Mouse (Mus musculus) stomach, embryonic 14.5 days (tissue): ENCODE measurements around the gene Emc9. TPM values are rescaled to one million over a fixed set of nuclear protein-coding genes. Genes with fewer than 3 reads are reported as not detected.

Experiments
- ATAC-seq: fragments of 200-750 bp; cut with Nextera tagmentation; 2 replicates; pipeline ENCODE4 v1.8.0; 2017; ENCODE audit warnings: low read depth, moderate TSS enrichment; ENCODE audit not compliant: insufficient number of reproducible peaks, insufficient read depth, low FRiP score
- H3K27ac ChIP-seq: fragments of 300-500 bp; sonication (generic); 2 replicates; pipeline ENCODE4 v1.5.1; 2014; ENCODE audit warnings: mild to moderate bottlenecking, low read length, moderate library complexity, mixed read lengths
- H3K27me3 ChIP-seq: fragments of 300-500 bp; sonication (generic); 2 replicates; pipeline ENCODE4 v1.6.1; 2014; ENCODE audit warnings: low read length, control low read depth, mixed read lengths; ENCODE audit not compliant: control insufficient read depth, insufficient read depth
- H3K36me3 ChIP-seq: fragments of 300-500 bp; sonication (generic); 2 replicates; pipeline ENCODE4 v1.6.1; 2014; ENCODE audit warnings: mild to moderate bottlenecking, control low read depth, low read length, moderate library complexity, mixed read lengths; ENCODE audit not compliant: control insufficient read depth, insufficient read depth
- H3K4me1 ChIP-seq: fragments of 300-500 bp; sonication (generic); 2 replicates; pipeline ENCODE4 v1.6.1; 2014; ENCODE audit warnings: low read length, control low read depth, mixed read lengths; ENCODE audit not compliant: control insufficient read depth, insufficient read depth
- H3K4me2 ChIP-seq: fragments of 300-500 bp; sonication (generic); replicated peaks from 2 replicates; pipeline ENCODE4 v1.6.1; 2014; ENCODE audit warnings: low read depth, low read length, control low read depth
- H3K4me3 ChIP-seq: fragments of 300-500 bp; sonication (generic); 2 replicates; pipeline ENCODE4 v1.5.1; 2014; ENCODE audit warnings: low read depth, low read length, control low read depth
- H3K9ac ChIP-seq: fragments of 300-500 bp; sonication (generic); replicated peaks from 2 replicates; pipeline ENCODE4 v1.6.1; 2014; ENCODE audit warnings: low read depth, mild to moderate bottlenecking, control low read depth, low read length, moderate library complexity, mixed read lengths
- H3K9me3 ChIP-seq: fragments of 300-500 bp; sonication (generic); 2 replicates; pipeline ENCODE4 v1.6.1; 2016; ENCODE audit warnings: low read depth, low read length, control low read depth; ENCODE audit not compliant: control insufficient read depth
- WGBS: fragments of 180-500 bp; shearing (Covaris S2); extraction: QIAGEN DNeasy Blood & Tissue Kit; methylation state at CpG from one replicate; pipeline ENCODE4 v1.1.7; 2014; 5-methylcytosine and 5-hydroxymethylcytosine counted together
- polyA plus RNA-seq: library from polyadenylated mRNA; unstranded; fragments of >200 nt; fragmentation: Nextera tagmentation; extraction: Ambion mirVana; gene quantifications from 2 replicates; pipeline ENCODE4 v1.2.1, GENCODE M21; 2014

Emc9 gene
- polyA plus RNA-seq, 1 experiment from 2014 or later: 7.1 TPM

- H3K4me1 ChIP-seq: no peaks in the 10 kb centered on the region
- no peak overlapping the region for H3K4me2 ChIP-seq
- no peak overlapping the region for H3K9ac ChIP-seq
- WGBS: 79% methylated on average over 7 of the region's 7 CpGs
- H3K27me3 ChIP-seq: no peaks in the 10 kb centered on the region
- no peak overlapping the region for H3K4me3 ChIP-seq
- no peaks in the 10 kb centered on the region for H3K36me3 ChIP-seq
- no peaks in the 10 kb centered on the region for H3K9me3 ChIP-seq
- ATAC-seq: no peak
- no peak overlapping the region for H3K27ac ChIP-seq
Measured at GRCm38 (mm10) chr14:55614565-55615178, 29.6 kb upstream of the Emc9 start.

DNA sequence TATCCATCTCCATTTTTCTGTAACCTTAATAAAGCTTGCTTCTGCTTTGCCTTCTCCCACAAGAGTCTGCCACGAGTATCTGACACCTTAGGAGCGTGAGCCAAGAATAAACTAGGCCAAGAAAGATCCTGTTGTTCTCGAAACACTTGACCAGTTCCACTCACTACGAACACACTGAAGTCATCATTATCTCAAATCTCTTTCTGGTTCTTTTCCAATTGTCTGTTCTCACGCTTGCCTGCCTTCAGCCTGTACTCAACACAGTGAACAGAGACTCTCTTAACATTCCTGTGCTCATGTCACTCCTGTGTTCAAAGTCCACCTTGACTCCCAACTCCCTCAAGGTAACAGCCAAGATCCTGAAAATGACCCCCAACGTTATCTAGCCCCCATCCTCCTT, 28.2 kb upstream of the Emc9 start:
- H3K4me2 ChIP-seq: no peak overlapping the region
- no peak overlapping the region for H3K4me3 ChIP-seq
- H3K9me3 ChIP-seq: no peaks in the 10 kb centered on the region
- H3K9ac ChIP-seq: no peak overlapping the region
- H3K4me1 ChIP-seq: no peaks in the 10 kb centered on the region
- no peak overlapping the region for H3K27ac ChIP-seq
- ATAC-seq: no peak
- H3K36me3 ChIP-seq: peaks cover 1% of the 10 kb centered on the region; the same call in 1 of the 2 replicates
- 68% methylated on average over 6 of the region's 6 CpGs for WGBS
- H3K27me3 ChIP-seq: no peaks in the 10 kb centered on the region

GRCm38 (mm10) chr14:55608339-55608738, 23.2 kb upstream of the Emc9 start:
- Histone ChIP-seq H3K9ac (no peak overlapping the region), H3K36me3 (peaks cover 23% of the 10 kb centered on the region), H3K27me3 (no peaks in the 10 kb centered on the region), H3K4me3 (no peak overlapping the region), H3K27ac (no peak overlapping the region), H3K9me3 (no peaks in the 10 kb centered on the region), H3K4me1 (peaks cover 8% of the 10 kb centered on the region; the same call in 1 of the 2 replicates), H3K4me2 (no peak overlapping the region)
- WGBS: 94% methylated on average over 6 of the region's 6 CpGs
- no peak for ATAC-seq

- no peaks in the 10 kb centered on the region for H3K9me3 ChIP-seq
- no peak for ATAC-seq
- H3K9ac ChIP-seq: no peak overlapping the region
- peaks cover 44% of the 10 kb centered on the region for H3K36me3 ChIP-seq
- H3K4me1 ChIP-seq: peaks cover 10% of the 10 kb centered on the region; the same call in 1 of the 2 replicates
- no peaks in the 10 kb centered on the region for H3K27me3 ChIP-seq
- no peak overlapping the region for H3K4me3 ChIP-seq
- no peak overlapping the region for H3K27ac ChIP-seq
- WGBS: 91% methylated on average over 16 of the region's 16 CpGs
- H3K4me2 ChIP-seq: no peak overlapping the region
Measured at GRCm38 (mm10) chr14:55605743-55606459, 20.8 kb upstream of the Emc9 start.

DNA sequence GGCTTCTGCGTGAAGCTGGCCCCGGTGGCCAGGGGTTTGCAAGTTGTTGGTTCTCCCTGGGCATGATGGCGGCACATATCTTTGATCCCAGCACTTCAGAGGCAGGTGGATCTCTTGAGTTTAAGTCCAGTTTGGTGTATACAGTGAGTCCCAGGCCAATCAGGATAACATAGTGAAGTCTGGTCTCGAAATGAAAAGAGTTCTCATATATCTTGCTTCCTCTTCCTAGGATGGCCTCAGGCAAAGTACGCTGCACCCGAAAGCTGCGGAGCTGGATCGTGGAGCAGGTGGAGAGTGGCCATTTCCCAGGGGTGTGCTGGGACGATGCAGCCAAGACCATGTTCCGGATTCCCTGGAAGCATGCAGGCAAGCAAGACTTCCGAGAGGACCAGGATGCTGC, 19.7 kb upstream of the Emc9 start:
- Histone ChIP-seq H3K27ac (no peak overlapping the region), H3K9me3 (no peaks in the 10 kb centered on the region), H3K4me1 (peaks cover 10% of the 10 kb centered on the region; the same call in 1 of the 2 replicates), H3K4me3 (no peak overlapping the region), H3K27me3 (no peaks in the 10 kb centered on the region), H3K36me3 (peaks cover 50% of the 10 kb centered on the region), H3K4me2 (no peak overlapping the region; the same call in 1 of the 2 replicates), H3K9ac (0 out of 2 replicates have a peak overlapping the region, but pooled peaks have one; percentile 11)
- ATAC-seq: no peak
- 92% methylated on average over 11 of the region's 11 CpGs for WGBS

- Histone ChIP-seq H3K27ac (peak overlapping the region; percentile 79), H3K9me3 (no peaks in the 10 kb centered on the region), H3K4me1 (peaks cover 10% of the 10 kb centered on the region; the same call in 1 of the 2 replicates), H3K4me2 (peak overlapping the region; percentile 49), H3K36me3 (peaks cover 56% of the 10 kb centered on the region), H3K27me3 (no peaks in the 10 kb centered on the region), H3K9ac (0 out of 2 replicates have a peak overlapping the region, but pooled peaks have one; percentile 11), H3K4me3 (peak overlapping the region; percentile 29)
- ATAC-seq: peak; percentile 93
- WGBS: 12% methylated on average over 19 of the region's 19 CpGs
Measured at GRCm38 (mm10) chr14:55603633-55604576, 18.8 kb upstream of the Emc9 start.

- peaks cover 59% of the 10 kb centered on the region for H3K36me3 ChIP-seq
- H3K4me2 ChIP-seq: peak within 1 kb of the TSS; percentile 49
Measured at GRCm38 (mm10) chr14:55603271-55603632, 18.1 kb upstream of the Emc9 start, which contains the start of gene Irf9. Gene Irf9, plus strand, starts transcription at chr14:55603571.

More at GRCm38 (mm10) chr14:55603271-55603632, 18.1 kb upstream of the Emc9 start, which contains the start of gene Irf9:
- H3K27me3 ChIP-seq: no peaks in the 10 kb centered on the region
- H3K27ac ChIP-seq: peak within 1 kb of the TSS; percentile 79
- peaks cover 10% of the 10 kb centered on the region; the same call in 1 of the 2 replicates for H3K4me1 ChIP-seq
- ATAC-seq: no peak
- WGBS: 87% methylated on average over 7 of the region's 7 CpGs
- H3K9ac ChIP-seq: 0 out of 2 replicates have a peak within 1 kb of the TSS, but pooled peaks have one; percentile 11
- H3K4me3 ChIP-seq: peak within 1 kb of the TSS; percentile 29
- no peaks in the 10 kb centered on the region for H3K9me3 ChIP-seq
